Mouse (Mus musculus) thymus, adult 2 months (tissue): Measurements from ENCODE around the gene G0s2. TPM values are rescaled to one million over a fixed set of nuclear protein-coding genes. Genes with fewer than 3 reads are reported as not detected.

Experiments used
- DNase-seq: peaks from one replicate; pipeline ENCODE4 v3.0.0; 2021
- H3K27ac ChIP-seq: fragments of 200-500 bp; 2 replicates; pipeline ENCODE4 v1.5.1; 2012; ENCODE audit warnings: low read length, control low read depth; ENCODE audit not compliant: control insufficient read depth, insufficient read depth
- H3K27me3 ChIP-seq: fragments of 200-500 bp; 2 replicates; pipeline ENCODE4 v1.6.1; 2012; ENCODE audit warnings: mild to moderate bottlenecking, low read length, moderate library complexity, mixed read lengths; ENCODE audit not compliant: control insufficient read depth, insufficient read depth
- H3K36me3 ChIP-seq: fragments of 200-500 bp; 2 replicates; pipeline ENCODE4 v1.6.1; 2012; ENCODE audit warnings: mild to moderate bottlenecking, low read length, moderate library complexity; ENCODE audit not compliant: control insufficient read depth, insufficient read depth
- H3K4me1 ChIP-seq: fragments of 200-500 bp; replicated peaks from 2 replicates; pipeline ENCODE4 v1.6.1; 2012; ENCODE audit warnings: low read length; ENCODE audit not compliant: control insufficient read depth, insufficient read depth
- H3K4me3 ChIP-seq: fragments of 200-500 bp; 2 replicates; pipeline ENCODE4 v1.5.1; 2012; ENCODE audit warnings: mild to moderate bottlenecking, low read length, control low read depth, moderate library complexity; ENCODE audit not compliant: control insufficient read depth, insufficient read depth
- CTCF ChIP-seq: fragments of 200-500 bp; IDR thresholded peaks from 2 replicates; pipeline ENCODE4 v1.5.1; 2012; ENCODE audit warnings: mild to moderate bottlenecking, control low read depth, low read length, moderate library complexity, borderline replicate concordance; ENCODE audit not compliant: control insufficient read depth, poor library complexity, insufficient read depth; ENCODE audit errors: extremely low read depth
- POLR2A ChIP-seq: fragments of 200-500 bp; IDR thresholded peaks from 2 replicates; pipeline ENCODE4 v1.6.1; 2012; ENCODE audit warnings: mild to moderate bottlenecking, low read length, control low read depth, moderate library complexity; ENCODE audit not compliant: control insufficient read depth, poor library complexity, insufficient read depth; ENCODE audit errors: extremely low read depth
- WGBS: fragments of 180-500 bp; shearing (Covaris S2); methylation state at CpG from one replicate; pipeline ENCODE4 v1.1.7; 2018; 5-methylcytosine and 5-hydroxymethylcytosine counted together
- polyA plus RNA-seq: library from polyadenylated mRNA; depleted of rRNA; stranded (reverse); fragments of >200 nt; gene quantifications from 2 replicates; pipeline ENCODE4 v1.2.3, GENCODE M21; 2012

G0s2 gene
- polyA plus RNA-seq, 1 experiment: 61.6 TPM

- H3K4me1 ChIP-seq: peaks cover 12% of the 10 kb centered on the region
- DNase-seq: no peak
- no peaks in the 10 kb centered on the region for H3K27me3 ChIP-seq
- TF ChIP-seq CTCF (no peak), POLR2A (no peak)
- H3K4me3 ChIP-seq: no peak overlapping the region
- 92% methylated on average over 6 of the region's 6 CpGs for WGBS
- H3K27ac ChIP-seq: no peak overlapping the region
- no peaks in the 10 kb centered on the region for H3K36me3 ChIP-seq
Observed at GRCm38 (mm10) chr1:193301216-193302092, 28.4 kb upstream of the G0s2 start.

- no peak for TF ChIP-seq POLR2A
- TF ChIP-seq CTCF: no peak
- Histone ChIP-seq H3K36me3 (no peaks in the 10 kb centered on the region), H3K4me1 (peaks cover 14% of the 10 kb centered on the region), H3K4me3 (no peak overlapping the region), H3K27me3 (no peaks in the 10 kb centered on the region), H3K27ac (no peak overlapping the region)
- DNase-seq: no peak
- 85% methylated on average over 1 of the region's 1 CpGs for WGBS
Observed at GRCm38 (mm10) chr1:193299995-193300394, 27.0 kb upstream of the G0s2 start.

GRCm38 (mm10) chr1:193298141-193298765 lies 25.2 kb upstream of the G0s2 start:
- DNase-seq: no peak
- Histone ChIP-seq H3K4me3 (no peak overlapping the region), H3K27me3 (no peaks in the 10 kb centered on the region), H3K27ac (no peak overlapping the region), H3K36me3 (no peaks in the 10 kb centered on the region), H3K4me1 (peaks cover 12% of the 10 kb centered on the region)
- TF ChIP-seq POLR2A: no peak
- 93% methylated on average over 3 of the region's 3 CpGs for WGBS

GRCm38 (mm10) chr1:193295920-193296319 lies 22.9 kb upstream of the G0s2 start:
- Histone ChIP-seq H3K27ac (no peak overlapping the region; the same call in 1 of the 2 replicates), H3K36me3 (no peaks in the 10 kb centered on the region), H3K27me3 (no peaks in the 10 kb centered on the region), H3K4me3 (no peak overlapping the region), H3K4me1 (peaks cover 4% of the 10 kb centered on the region; the same call in 1 of the 2 replicates)
- DNase-seq: no peak
- TF ChIP-seq POLR2A (no peak), CTCF (no peak)
- 97% methylated on average over 5 of the region's 5 CpGs for WGBS

- no peak for TF ChIP-seq CTCF
- no peak for TF ChIP-seq POLR2A
- no peaks in the 10 kb centered on the region for H3K36me3 ChIP-seq
- WGBS: 81% methylated on average over 3 of the region's 3 CpGs
Observed at GRCm38 (mm10) chr1:193293926-193294325, 20.9 kb upstream of the G0s2 start.

GRCm38 (mm10) chr1:193293039-193293438 lies 20.0 kb upstream of the G0s2 start:
- Histone ChIP-seq H3K4me3 (no peak overlapping the region), H3K27me3 (no peaks in the 10 kb centered on the region), H3K36me3 (no peaks in the 10 kb centered on the region), H3K27ac (no peak overlapping the region), H3K4me1 (peaks cover 4% of the 10 kb centered on the region; the same call in 1 of the 2 replicates)
- no peak for DNase-seq
- WGBS: 74% methylated on average over 2 of the region's 2 CpGs
- TF ChIP-seq CTCF: no peak
- no peak for TF ChIP-seq POLR2A

More at GRCm38 (mm10) chr1:193293926-193294325, 20.9 kb upstream of the G0s2 start:
- H3K27me3 ChIP-seq: no peaks in the 10 kb centered on the region
- peaks cover 4% of the 10 kb centered on the region; the same call in 1 of the 2 replicates for H3K4me1 ChIP-seq
- H3K27ac ChIP-seq: no peak overlapping the region
- no peak overlapping the region for H3K4me3 ChIP-seq
- no peak for DNase-seq
